Mouse (Mus musculus): ENCODE data around the gene Slc22a1.
"Not testable (repeated sequence)": the region's sequence is repeated elsewhere in the genome, so short reads cannot be mapped to it uniquely, and the experiment has no call there.

Slc22a1 gene

DNA sequence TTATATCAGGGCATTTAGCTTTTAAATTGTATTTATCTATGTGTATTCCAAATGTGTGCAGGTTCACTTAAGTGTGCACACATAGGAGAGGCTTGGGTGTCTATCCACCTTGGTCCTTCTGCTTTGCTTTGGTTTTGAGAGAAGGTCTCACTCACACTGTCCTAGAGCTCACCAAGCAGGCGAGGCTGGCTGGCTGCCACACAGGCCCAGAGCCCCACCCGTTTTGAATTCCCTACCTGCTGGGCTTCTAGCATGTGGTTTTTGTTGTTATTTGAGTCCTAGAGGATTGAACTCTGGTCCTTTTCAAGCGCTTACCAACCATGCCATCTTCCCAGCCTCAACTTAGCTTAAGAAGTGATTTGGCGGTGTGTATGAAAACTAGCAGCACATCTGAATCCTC lies 8.8 kb upstream of the Slc22a1 start:
- DNase-seq = peak in 1 of 2 experiments; percentile 12

DNA sequence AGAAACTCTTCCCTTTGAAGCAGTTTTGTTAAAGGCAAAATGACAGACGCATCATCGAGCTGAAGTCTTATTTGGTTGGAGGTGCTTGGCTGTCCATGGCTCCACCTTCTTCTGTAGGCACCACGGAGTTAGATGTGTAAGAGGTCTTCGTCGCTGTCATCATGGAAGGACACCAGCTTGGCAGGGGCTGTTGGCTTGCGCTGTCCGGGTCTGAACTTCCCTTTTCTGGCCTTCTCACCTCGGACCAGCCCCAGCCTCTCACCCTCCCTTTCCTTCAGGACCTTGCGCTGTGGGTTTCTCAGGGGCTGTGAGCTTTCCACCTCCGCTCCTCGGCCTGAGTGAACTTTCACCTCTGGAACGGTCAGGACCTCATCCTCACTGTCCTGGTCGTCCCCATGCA lies 8.0 kb upstream of the Slc22a1 start:
- no peak for DNase-seq

DNA sequence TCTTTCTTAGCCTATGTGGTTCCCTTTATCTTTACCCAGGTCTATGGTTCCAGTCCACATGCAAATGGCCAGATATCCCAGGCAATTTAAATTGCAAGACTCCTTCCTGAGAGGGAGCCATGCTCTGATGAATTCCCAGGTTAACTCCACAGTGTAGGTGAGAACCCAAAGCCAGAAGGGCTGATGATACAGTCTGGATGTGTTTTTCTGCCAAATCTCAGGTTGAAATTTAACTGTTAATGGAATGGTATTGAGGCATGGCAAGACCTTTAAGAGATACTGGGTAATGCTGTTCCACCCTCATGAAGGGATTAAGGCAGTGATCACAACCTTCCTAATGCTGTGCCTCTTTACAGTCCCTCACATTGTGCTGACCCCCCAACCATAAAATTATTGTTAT lies 2.6 kb upstream of the Slc22a1 start:
- DNase-seq = no peak

DNA sequence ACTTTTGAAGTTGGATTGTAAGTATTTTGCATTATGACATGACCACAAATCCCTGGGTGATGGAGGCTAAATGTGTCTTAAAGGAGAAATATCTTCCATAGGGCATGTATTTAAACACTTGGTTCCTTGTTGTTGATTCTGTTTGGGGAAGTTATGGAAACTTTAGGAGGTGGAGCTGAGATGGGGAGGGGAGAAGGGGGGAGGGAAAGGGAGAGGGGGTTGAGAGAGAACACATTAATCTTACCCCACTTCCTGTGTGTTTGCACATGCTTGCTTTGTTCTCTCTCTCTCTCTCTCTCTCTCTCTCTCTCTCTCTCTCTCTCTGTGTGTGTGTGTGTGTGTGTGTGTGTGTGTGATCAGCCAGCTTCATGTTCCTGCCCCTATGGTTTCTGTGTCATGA lies 1.5 kb upstream of the Slc22a1 start:
- no peak for DNase-seq

DNA sequence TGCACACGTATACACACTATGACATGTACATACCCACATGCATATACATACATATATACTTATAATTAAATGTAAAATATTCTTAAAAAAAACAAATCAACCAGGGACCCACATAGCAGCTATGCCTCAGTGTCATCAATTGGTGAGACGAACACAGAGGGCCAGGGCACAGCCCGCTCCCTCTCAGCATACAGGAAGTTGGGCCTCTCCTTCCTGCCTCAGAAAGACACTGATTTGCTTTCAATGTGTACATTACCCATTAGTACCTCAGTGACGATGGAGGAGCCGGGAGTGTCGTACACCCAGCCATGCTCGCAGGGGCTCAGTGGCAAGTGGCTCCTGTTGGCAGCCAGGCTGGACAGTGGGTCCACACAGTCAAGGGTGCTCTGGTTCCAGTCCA lies 649 bp downstream of the Slc22a1 start:
- not testable (repeated sequence) for DNase-seq

DNA sequence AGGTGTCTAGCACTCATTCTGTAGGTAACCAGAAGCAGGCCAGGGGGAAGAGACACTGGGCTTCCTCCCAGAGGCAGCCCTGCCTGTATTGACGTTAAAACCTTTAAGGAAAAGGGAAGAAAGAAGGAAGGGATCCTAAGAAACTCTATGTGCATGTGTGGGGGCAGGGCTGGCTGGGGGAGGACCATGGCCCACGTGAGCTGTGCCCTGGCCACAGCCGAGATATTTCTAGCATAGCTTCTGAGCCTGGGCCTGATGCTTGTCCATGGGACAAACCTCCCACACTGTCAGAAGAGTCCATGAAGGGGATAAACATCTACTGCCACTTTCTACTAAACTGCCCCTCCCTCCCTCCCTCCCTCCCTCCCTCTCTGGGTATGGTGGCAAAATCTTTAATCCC lies 1.8 kb downstream of the Slc22a1 start:
- no peak for DNase-seq

DNA sequence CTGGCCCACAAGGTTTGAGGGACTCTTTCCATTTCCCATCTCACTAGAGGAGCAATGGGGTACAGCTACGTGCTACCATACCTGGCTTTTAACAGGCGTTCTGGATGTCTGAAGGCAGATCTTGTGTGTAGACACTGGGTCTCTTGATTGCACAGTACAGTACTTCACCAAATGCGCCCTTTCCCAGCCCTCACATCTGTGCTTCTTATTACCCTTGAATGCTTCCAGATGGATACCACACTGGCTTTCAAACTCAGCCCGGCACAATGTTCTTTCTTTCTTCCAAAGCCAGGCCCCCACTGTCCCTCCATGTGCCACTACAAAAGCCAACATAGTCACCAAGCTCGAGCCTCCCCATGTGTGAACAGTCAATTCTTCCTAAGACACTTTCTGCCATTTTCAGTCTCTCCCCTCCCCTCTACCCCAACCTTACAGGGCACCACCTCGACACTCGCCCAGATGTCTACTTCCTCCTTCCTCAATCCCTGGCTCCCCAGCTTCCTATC lies 3.3 kb downstream of the Slc22a1 start:
- no peak for DNase-seq

DNA sequence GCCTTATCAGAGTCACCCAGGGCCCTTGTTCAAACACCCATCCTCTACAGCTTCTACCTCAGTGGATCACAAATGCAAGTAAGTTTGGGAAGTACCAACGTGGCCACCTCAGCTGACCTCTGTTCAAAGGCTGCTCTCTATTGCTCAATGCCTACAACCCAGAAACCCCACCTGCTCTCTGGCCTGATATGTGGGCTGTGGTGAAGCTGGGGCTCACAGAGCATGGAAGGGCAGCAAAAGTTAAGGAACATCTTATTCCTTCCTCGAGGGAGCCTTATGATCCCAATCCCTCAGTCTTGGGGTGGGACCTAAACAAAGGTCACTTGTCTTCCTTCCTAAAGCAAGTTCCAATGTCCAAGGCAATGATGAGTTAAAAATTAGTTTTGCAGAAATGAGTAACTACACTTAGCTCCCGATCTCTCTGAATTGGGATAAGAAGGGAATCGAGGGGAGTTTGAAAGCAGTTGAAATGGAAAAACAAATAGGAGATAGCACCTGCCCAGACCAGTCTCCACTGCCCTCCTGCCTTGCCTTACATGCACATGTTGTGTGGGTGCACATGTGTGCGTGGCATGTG lies 4.5 kb downstream of the Slc22a1 start:
- no peak for DNase-seq

DNA sequence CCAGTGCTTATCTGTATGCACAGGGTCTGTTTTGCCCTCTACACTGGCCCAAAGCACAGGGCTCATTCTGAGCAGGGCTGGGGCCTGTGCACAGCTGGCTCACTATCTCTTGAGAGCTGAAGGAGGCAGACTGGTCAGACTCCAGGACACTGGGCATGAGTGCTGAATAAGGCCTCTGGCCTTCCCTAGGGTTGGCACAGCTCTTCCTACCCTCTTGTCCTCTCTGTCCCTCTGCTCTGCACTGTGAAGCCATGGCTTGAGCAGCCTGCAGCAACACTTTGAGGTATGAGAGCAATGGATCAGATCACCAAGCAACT lies 6.3 kb downstream of the Slc22a1 start:
- DNase-seq = no peak

DNA sequence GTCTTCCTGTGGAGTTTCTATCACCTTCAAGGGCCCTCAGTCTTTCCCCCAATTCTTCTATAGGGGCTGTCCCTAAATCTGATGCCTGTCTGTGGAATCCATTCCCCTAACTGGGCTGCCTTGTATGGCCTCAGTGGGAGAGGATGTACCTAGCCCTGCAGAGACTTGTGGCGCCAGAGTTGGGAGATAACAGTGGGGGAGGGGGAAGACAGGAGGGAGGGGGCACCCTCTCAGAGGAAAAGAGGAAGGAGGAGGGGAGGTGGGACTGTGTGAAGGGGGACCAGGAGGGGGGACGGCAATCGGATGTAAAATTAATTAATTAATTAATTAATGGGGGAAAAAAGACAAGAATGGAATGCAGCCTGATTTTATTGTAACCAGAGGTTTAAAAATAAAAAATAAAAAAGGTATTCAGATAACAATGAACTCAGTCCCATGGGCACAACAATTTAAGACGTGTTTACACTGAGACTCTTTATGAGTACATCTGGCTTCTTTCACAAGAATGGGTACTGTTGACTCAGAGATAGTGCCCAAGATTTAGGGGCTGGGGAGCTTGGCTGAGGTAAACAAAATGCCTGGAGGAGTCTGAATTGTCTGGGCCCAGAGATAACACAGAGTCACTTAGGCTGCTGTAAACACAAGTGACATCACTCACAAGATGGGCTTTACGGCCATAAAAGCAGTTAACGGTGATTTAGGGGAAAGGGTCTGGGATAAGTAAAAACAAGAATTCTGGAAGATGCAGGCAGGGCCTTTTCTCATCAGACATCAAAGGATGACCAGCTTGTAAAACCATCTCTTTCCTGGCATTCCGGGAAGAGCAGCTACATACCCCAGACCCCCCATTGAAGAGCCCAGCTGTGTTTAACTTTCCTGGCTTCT lies 6.9 kb downstream of the Slc22a1 start:
- no peak for DNase-seq

DNA sequence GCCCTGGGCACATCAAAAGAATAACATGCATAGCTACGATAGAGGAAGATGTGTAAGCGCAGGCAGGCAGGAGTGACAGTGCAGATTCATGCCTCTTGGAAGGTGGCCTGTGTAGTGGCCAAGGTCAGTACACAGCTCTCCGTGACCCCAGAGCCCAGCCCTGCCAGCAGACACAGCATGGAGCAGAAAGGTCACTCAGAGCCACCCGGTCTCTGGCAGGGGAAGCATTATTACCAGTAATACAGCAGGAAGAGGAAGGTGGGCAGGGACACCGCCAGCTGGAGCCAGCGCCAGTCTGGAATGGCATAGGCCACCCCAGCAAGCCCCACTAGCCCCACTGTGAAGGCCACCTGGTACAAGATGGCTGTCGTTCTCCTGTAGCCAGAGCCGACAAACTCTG lies 11.5 kb downstream of the Slc22a1 start:
- DNase-seq = no peak

DNA sequence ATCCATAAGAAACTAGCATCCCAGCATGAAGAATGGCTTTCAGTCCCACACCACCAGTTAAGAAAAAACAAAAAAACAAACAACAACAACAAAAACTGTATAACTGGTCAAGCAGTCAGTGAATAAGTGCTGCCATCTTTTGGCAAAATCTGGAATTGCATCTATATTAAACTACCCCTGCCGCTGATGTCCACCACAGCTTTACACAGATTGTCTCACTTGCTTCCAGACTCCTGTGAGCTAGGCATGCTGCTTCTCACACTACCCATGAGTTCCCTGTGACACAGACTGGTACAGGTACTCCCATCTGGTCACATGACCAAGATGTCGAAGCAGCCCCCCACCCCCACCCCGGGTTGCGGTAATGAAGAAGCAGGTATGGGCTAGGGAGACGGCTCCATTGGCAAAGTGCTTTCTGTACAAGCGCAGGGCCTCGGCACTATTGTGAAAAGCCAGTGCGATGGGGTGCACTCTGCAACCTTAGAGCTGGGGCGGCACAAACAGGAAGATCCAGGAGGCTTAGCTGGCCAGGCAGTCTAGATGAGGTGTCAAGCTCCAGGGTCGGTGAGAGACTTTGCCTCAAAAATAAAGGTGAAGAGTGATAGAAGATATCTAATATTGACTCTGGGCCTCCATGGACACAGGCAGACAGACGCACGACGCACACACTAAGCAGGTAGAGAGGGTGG lies 14.9 kb downstream of the Slc22a1 start:
- no peak for DNase-seq

DNA sequence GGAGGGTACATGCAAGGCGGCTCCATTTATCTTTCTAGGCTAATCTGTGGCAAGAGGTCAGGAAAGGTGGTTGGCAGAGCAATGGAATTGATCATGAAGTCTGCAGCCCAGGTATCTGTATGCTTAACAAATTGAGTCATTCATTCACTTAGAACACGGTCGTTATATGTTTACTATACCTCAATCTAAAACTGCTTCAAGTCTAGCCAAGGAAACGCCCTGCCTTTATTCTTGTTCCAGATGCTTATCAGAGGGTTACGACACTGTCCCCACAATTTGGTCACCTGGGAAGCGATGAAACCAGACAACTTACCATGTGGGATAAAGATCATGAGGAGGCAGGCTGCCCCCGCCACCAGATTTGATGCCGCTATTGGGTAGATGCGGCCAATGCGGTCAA lies 16.4 kb downstream of the Slc22a1 start:
- DNase-seq = no peak

DNA sequence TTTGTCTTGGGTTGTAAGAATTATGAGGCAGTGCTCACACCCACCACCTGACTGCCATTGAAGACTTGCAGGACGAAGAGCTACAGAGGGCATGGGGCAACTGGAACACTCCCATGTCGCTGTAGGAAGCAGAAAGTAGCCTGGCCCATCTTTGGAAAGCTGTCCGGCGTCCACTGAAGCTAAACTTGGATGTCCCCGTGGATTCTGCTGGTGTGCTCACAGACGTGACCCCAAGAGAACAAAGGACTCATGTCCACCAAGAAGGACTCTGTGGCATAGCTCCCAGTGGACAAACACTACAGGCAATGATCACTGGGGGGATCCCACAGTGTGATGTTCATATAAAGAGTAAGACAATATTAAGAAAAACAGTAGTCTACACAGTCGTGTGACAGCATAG lies 16.8 kb downstream of the Slc22a1 start:
- DNase-seq = no peak

DNA sequence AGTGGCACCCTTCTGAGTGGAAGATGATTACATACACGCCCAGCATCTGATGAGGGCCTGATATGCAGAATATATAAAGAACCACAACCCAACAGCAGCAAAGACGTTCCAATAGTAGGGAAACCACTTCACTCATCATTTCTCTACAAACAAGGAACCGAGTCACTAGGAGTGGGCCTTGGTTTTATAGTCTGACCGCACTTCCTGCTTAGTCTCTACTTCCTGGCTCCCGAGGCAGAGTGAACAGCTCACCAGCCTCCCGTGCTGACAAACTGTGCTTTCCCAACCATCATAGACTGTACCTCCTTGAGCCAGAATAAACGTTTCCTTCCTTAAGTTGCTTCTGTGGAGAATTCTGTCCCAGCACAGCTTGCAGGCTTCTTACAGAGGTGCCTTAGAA lies 19.8 kb downstream of the Slc22a1 start:
- no peak for DNase-seq

DNA sequence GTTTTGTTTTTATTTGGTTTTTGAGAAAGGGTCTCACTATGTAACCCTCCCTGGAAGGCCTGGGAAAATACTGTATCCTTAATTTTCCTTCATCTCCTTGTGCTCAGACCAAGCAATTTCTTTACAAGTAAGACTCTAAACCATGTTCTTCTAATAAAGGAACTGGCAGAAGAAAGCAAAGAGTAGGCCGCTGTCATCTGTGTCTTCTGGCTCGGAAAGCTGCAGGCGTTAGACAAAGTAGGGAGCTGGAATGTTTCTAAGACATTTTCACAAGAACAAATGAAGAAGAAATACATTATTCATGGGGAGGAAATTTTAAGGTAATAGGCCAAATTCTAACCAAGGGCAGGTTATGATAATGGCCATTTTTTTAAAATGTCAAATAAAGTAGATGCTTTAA lies 21.6 kb downstream of the Slc22a1 start:
- no peak for DNase-seq

DNA sequence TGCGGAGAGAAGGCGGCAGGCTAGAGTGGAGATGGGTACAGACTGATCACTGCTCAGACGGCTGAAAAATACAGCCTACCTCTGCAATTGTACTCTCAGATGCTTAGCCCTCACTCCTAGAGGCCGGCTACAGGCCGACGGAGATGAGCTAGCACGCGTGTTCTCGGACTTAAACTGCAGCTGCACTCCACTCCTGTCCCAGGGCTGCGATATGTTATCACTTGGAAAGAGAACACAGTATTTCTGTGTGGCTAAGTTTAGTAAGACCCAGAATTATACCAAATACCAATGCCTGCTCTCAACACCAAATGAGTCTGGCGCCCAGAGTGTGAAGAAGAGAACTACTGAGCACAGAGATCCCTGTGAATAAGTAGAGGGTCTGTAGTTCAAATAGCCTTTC lies 23.0 kb downstream of the Slc22a1 start:
- no peak for DNase-seq

DNA sequence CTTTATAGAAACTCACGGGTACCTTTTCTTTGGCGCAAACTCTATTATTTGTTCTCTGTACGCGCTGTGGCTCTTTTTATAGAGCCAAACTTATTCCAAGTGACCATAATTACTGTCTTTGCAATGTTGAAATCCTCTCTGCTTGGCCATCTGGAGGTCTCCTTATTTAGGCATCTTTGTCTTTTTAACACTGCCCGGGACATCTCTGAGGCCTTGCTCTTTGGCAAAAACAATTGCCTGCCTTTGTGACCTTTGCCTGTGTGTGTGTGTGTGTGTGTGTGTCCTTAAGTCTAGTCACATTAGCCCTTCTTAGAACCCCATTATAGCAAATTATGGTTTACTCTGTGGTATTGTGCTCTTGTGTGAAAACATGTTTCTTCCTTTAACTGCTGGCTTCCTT lies 30.2 kb downstream of the Slc22a1 start:
- peak in 1 of 2 experiments; percentile 27 for DNase-seq

DNA sequence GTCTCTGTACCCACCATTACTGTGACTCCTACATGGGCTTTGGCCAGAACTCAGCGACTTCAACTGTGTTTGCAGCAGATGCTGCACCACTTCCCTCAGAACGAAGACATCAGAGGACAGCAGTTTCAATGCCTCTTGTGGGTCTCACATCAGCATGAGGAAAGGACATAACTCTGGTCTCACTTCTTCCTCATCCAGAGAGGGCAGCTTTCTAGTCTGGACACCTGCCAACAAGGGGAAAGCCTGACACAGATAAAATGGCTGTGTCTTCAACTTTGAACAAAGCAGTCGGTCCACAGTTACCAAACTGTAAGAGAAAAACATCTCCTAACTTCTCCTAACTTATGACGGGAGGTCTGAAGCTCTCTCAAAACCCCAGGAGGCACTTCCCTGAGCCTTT lies 34.5 kb downstream of the Slc22a1 start:
- DNase-seq = no peak

DNA sequence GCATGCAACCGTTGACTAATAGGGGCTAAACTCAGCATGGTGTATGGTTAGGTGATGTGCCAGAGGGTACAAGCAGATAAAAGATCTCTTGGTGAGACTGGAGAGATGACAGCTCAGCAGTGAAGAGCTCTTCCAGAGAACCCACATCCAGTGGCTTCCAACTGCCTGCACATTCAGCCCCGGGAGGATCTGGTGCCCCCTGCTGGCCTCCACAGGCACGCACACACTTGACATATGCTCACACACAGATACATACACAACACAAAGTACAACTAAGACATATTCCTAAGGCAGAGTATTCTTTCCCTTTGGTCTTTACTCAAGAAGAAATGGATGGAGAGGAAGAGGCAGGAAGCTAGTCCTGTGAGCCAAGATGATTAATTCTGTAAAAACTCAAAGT lies 36.0 kb downstream of the Slc22a1 start:
- no peak for DNase-seq

DNA sequence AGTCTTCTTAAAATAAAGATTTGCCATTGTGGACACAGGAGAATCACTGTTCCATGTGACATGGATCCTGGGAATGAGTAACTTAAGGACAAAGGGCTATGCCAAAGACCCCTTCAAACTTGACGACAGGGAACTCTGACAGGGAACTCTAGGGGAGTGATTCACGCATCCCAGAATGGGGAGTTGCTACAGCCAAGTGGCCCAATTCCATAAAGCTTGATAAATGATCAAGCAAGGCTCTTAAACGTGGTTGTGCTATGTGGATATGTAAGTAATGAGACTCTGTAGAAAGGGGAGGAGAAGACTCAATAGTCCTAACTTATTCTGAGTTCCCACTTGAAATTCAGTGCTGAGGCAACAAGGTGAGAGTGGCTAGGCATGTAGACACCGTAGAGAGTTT lies 40.8 kb downstream of the Slc22a1 start:
- DNase-seq = no peak

DNA sequence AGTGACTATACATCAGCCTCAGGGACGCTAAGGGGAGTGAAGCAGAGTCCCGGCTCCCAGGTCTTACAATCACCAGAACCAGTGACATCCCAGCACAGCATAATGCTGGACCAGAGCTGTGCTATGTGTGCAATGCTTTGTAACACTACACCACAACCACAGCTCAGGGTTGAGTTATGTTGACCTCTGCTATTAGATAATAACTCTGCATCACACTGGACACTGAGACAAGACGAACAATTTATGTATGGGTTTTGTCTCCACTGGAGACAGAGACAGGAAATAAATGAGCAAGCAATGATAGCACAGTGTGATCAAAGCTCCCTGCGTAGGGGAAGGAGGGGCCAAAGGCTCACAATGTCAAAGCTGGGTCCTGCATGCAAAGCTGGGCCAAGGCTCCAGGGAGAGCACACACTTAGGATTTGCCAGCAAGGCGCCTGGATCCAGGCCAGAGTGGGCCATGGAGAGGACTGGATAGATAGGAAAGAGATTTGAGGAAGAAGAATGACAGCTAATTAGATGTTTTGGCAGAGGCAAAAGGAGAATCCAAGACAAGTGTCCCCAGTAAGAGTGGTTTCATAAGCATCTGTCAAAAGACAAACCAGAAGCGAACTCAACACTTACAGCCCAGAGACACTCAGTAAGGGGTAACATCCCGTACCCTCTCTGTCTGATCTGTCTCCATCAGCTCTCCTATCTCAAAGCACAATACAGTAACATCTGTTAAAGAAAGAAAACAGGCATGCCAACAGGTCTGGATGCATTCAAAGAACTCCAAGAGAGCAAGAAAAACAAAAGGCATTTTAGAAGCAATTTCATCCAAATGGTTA lies 43.6 kb downstream of the Slc22a1 start:
- DNase-seq = peak in 1 of 2 experiments; percentile 28
